Mouse (Mus musculus) stomach, postnatal 0 days (tissue): ENCODE measurements at regions not wholly inside any gene's neighbourhood (a gene's known extent, or its start where the extent isn't known, plus 50 kb on each side); places are given as distances from the start of the nearest gene placed in this dataset.

Experiments
- ATAC-seq: fragments of 200-750 bp; cut with Nextera tagmentation; 2 replicates; pipeline ENCODE4 v1.8.0; 2017; ENCODE audit not compliant: low FRiP score, low TSS enrichment
- DNase-seq: peaks from one replicate; pipeline ENCODE4 v3.0.0-alpha.2; 2016; ENCODE audit warnings: low spot score
- H3K27ac ChIP-seq: fragments of 300-500 bp; sonication (generic); replicated peaks from 2 replicates; pipeline ENCODE4 v1.5.1; 2014; ENCODE audit warnings: mild to moderate bottlenecking, control low read depth
- H3K27me3 ChIP-seq: fragments of 300-500 bp; sonication (generic); 2 replicates; pipeline ENCODE4 v1.6.1; 2014; ENCODE audit warnings: low read length; ENCODE audit not compliant: control insufficient read depth, insufficient read depth
- H3K36me3 ChIP-seq: fragments of 300-500 bp; sonication (generic); 2 replicates; pipeline ENCODE4 v1.6.1; 2014; ENCODE audit warnings: low read length, mixed read lengths; ENCODE audit not compliant: control insufficient read depth, insufficient read depth
- H3K4me1 ChIP-seq: fragments of 300-500 bp; sonication (generic); replicated peaks from 2 replicates; pipeline ENCODE4 v1.6.1; 2014; ENCODE audit warnings: antibody characterized with exemption; ENCODE audit not compliant: control insufficient read depth, insufficient read depth
- H3K4me2 ChIP-seq: fragments of 300-500 bp; sonication (generic); replicated peaks from 2 replicates; pipeline ENCODE4 v1.6.1; 2014; ENCODE audit warnings: low read depth, mild to moderate bottlenecking, control low read depth, moderate library complexity
- H3K4me3 ChIP-seq: fragments of 300-500 bp; sonication (generic); 2 replicates; pipeline ENCODE4 v1.5.1; 2014; ENCODE audit warnings: low read depth, low read length, control low read depth
- H3K9ac ChIP-seq: fragments of 300-500 bp; sonication (generic); 2 replicates; pipeline ENCODE4 v1.6.1; 2014; ENCODE audit warnings: mild to moderate bottlenecking, low read length, control low read depth, mixed read lengths
- H3K9me3 ChIP-seq: fragments of 300-500 bp; sonication (generic); 2 replicates; pipeline ENCODE4 v1.6.1; 2016; ENCODE audit warnings: low read length; ENCODE audit not compliant: control insufficient read depth
- CTCF ChIP-seq: IDR thresholded peaks from 2 replicates; pipeline ENCODE4 v1.5.1; 2016; ENCODE audit warnings: antibody characterized with exemption, low read depth, mild to moderate bottlenecking, moderate library complexity
- EP300 ChIP-seq: optimal IDR thresholded peaks from 2 replicates; pipeline ENCODE3; 2016; ENCODE audit warnings: antibody characterized with exemption
- WGBS: fragments of 180-500 bp; shearing (Covaris S2); extraction: QIAGEN DNeasy Blood & Tissue Kit; methylation state at CpG from one replicate; pipeline ENCODE4 v1.1.7; 2014; 5-methylcytosine and 5-hydroxymethylcytosine counted together

- H3K36me3 ChIP-seq: no peaks in the 10 kb centered on the region
- TF ChIP-seq EP300 (no peak), CTCF (no peak)
- ATAC-seq: no peak
- H3K9ac ChIP-seq: no peak overlapping the region
- no peaks in the 10 kb centered on the region for H3K4me1 ChIP-seq
- DNase-seq: no peak
- H3K4me2 ChIP-seq: no peak overlapping the region
- no peak overlapping the region for H3K4me3 ChIP-seq
- no peaks in the 10 kb centered on the region for H3K27me3 ChIP-seq
- no peak overlapping the region for H3K27ac ChIP-seq
- H3K9me3 ChIP-seq: no peaks in the 10 kb centered on the region
- 72% methylated on average over 4 of the region's 4 CpGs for WGBS
Observed at GRCm38 (mm10) chr3:70218757-70219360, 211.4 kb downstream of the Otol1 start.

GRCm38 (mm10) chr3:70223443-70224065, 216.1 kb downstream of the Otol1 start:
- Histone ChIP-seq H3K36me3 (no peaks in the 10 kb centered on the region), H3K9me3 (no peaks in the 10 kb centered on the region), H3K4me2 (no peak overlapping the region), H3K4me3 (no peak overlapping the region), H3K27ac (no peak overlapping the region), H3K9ac (no peak overlapping the region), H3K4me1 (no peaks in the 10 kb centered on the region), H3K27me3 (no peaks in the 10 kb centered on the region)
- no peak for ATAC-seq
- DNase-seq: no peak
- 86% methylated on average over 3 of the region's 3 CpGs for WGBS
- TF ChIP-seq EP300: no peak
- TF ChIP-seq CTCF: no peak

- Histone ChIP-seq H3K9me3 (no peaks in the 10 kb centered on the region), H3K36me3 (no peaks in the 10 kb centered on the region), H3K9ac (no peak overlapping the region), H3K4me2 (no peak overlapping the region), H3K27me3 (no peaks in the 10 kb centered on the region), H3K4me1 (no peaks in the 10 kb centered on the region), H3K27ac (no peak overlapping the region), H3K4me3 (no peak overlapping the region)
- 83% methylated on average over 6 of the region's 6 CpGs for WGBS
- no peak for TF ChIP-seq CTCF
- TF ChIP-seq EP300: no peak
- ATAC-seq: no peak
- DNase-seq: no peak
Observed at GRCm38 (mm10) chr3:70224846-70225245, 217.4 kb downstream of the Otol1 start.

- no peak for DNase-seq
- no peak for TF ChIP-seq EP300
- no peak for TF ChIP-seq CTCF
- 74% methylated on average over 4 of the region's 4 CpGs for WGBS
Observed at GRCm38 (mm10) chr3:70227165-70227564, 219.8 kb downstream of the Otol1 start.

GRCm38 (mm10) chr3:70248655-70249054, 241.2 kb downstream of the Otol1 start:
- Histone ChIP-seq H3K27me3 (no peaks in the 10 kb centered on the region), H3K27ac (no peak overlapping the region), H3K4me2 (no peak overlapping the region), H3K9ac (no peak overlapping the region), H3K4me3 (no peak overlapping the region), H3K9me3 (no peaks in the 10 kb centered on the region), H3K36me3 (no peaks in the 10 kb centered on the region), H3K4me1 (no peaks in the 10 kb centered on the region)
- DNase-seq: no peak
- WGBS: 32% methylated on average over 3 of the region's 3 CpGs
- no peak for ATAC-seq
- TF ChIP-seq EP300 (no peak), CTCF (no peak)

More at GRCm38 (mm10) chr3:70227165-70227564, 219.8 kb downstream of the Otol1 start:
- Histone ChIP-seq H3K27me3 (no peaks in the 10 kb centered on the region), H3K4me2 (no peak overlapping the region), H3K36me3 (no peaks in the 10 kb centered on the region), H3K9me3 (no peaks in the 10 kb centered on the region), H3K4me3 (no peak overlapping the region), H3K9ac (no peak overlapping the region), H3K27ac (no peak overlapping the region), H3K4me1 (no peaks in the 10 kb centered on the region)
- ATAC-seq: no peak

- 25% methylated on average over 4 of the region's 4 CpGs for WGBS
- H3K9ac ChIP-seq: no peak overlapping the region
- no peaks in the 10 kb centered on the region for H3K4me1 ChIP-seq
- H3K36me3 ChIP-seq: no peaks in the 10 kb centered on the region
- no peak overlapping the region for H3K4me2 ChIP-seq
- H3K27ac ChIP-seq: no peak overlapping the region
- H3K4me3 ChIP-seq: no peak overlapping the region
- no peak for TF ChIP-seq EP300
- TF ChIP-seq CTCF: no peak
- no peaks in the 10 kb centered on the region for H3K9me3 ChIP-seq
- ATAC-seq (peak; percentile 73), DNase-seq (no peak)
- no peaks in the 10 kb centered on the region for H3K27me3 ChIP-seq
Observed at GRCm38 (mm10) chr3:70249922-70250321, 242.5 kb downstream of the Otol1 start.
